Mouse (Mus musculus) bone marrow macrophage, adult 2 months (primary cell): ENCODE measurements around the gene Sik3. TPM values are rescaled to one million over a fixed set of nuclear protein-coding genes. Genes with fewer than 3 reads are reported as not detected.

ENCODE experiments used
- H3K27ac ChIP-seq: 2 replicates; pipeline ENCODE4 v1.5.1; 2012; ENCODE audit warnings: low read depth, low read length; ENCODE audit not compliant: insufficient read depth
- H3K4me1 ChIP-seq: 2 replicates; pipeline ENCODE4 v1.6.1; 2012; ENCODE audit warnings: low read length; ENCODE audit not compliant: control insufficient read depth, insufficient read depth
- H3K4me3 ChIP-seq: 2 replicates; pipeline ENCODE4 v1.5.1; 2012; ENCODE audit warnings: mild to moderate bottlenecking, low read length, moderate library complexity; ENCODE audit not compliant: insufficient read depth
- CTCF ChIP-seq: IDR thresholded peaks from 2 replicates; pipeline ENCODE4 v1.5.1; 2012; ENCODE audit warnings: low read depth, mild to moderate bottlenecking, low read length, moderate library complexity
- POLR2A ChIP-seq: IDR thresholded peaks from 2 replicates; pipeline ENCODE4 v1.6.1; 2012; ENCODE audit warnings: mild to moderate bottlenecking, low read depth, low read length, borderline replicate concordance
- polyA plus RNA-seq: library from polyadenylated mRNA; stranded (reverse); fragments of >200 nt; gene quantifications from 2 replicates; pipeline ENCODE4 v1.2.4, GENCODE M21; 2012; ENCODE audit not compliant: missing spikeins, insufficient read depth, insufficient read length

Gene Sik3
- polyA plus RNA-seq, 1 experiment: 24.4 TPM

GRCm38 (mm10) chr9:46049525-46049924 is 36.9 kb downstream of the Sik3 start:
- H3K4me3 ChIP-seq: no peak overlapping the region
- H3K27ac ChIP-seq: no peak overlapping the region
- TF ChIP-seq POLR2A (no peak), CTCF (no peak)
- H3K4me1 ChIP-seq: peaks cover 21% of the 10 kb centered on the region

- Histone ChIP-seq H3K4me3 (no peak overlapping the region), H3K27ac (no peak overlapping the region), H3K4me1 (peaks cover 23% of the 10 kb centered on the region)
- TF ChIP-seq POLR2A: no peak
- TF ChIP-seq CTCF: no peak
Measured at GRCm38 (mm10) chr9:46050203-46050602, 37.6 kb downstream of the Sik3 start.

GRCm38 (mm10) chr9:46053014-46053666 is 40.5 kb downstream of the Sik3 start:
- TF ChIP-seq CTCF (no peak), POLR2A (no peak)
- Histone ChIP-seq H3K4me1 (peaks cover 29% of the 10 kb centered on the region), H3K4me3 (no peak overlapping the region), H3K27ac (no peak overlapping the region)

DNA sequence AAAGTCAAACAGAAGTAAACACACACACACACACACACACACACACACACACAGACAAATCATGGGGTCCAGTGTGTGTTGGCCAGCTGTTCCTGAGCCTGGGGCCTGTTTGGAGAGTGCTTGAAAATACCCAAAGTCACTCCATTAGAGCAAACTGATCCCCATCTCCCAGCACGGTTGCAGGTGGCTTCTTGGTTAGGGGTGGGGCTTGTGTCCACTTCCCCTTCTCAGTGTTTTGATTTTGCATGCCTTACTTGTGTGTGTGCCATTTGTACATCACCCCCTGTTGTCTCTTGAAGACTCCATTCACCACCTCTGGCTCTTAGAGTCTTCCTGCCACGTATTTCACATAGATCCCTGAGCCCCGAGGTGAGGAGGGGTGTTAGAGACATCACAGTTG is 45.4 kb downstream of the Sik3 start:
- no peak overlapping the region for H3K27ac ChIP-seq
- H3K4me1 ChIP-seq: peaks cover 23% of the 10 kb centered on the region
- TF ChIP-seq CTCF (no peak), POLR2A (no peak)
- H3K4me3 ChIP-seq: no peak overlapping the region

- TF ChIP-seq CTCF (no peak), POLR2A (no peak)
- Histone ChIP-seq H3K4me1 (peaks cover 14% of the 10 kb centered on the region), H3K4me3 (no peak overlapping the region)
Measured at GRCm38 (mm10) chr9:46060249-46060648, 47.6 kb downstream of the Sik3 start.

DNA sequence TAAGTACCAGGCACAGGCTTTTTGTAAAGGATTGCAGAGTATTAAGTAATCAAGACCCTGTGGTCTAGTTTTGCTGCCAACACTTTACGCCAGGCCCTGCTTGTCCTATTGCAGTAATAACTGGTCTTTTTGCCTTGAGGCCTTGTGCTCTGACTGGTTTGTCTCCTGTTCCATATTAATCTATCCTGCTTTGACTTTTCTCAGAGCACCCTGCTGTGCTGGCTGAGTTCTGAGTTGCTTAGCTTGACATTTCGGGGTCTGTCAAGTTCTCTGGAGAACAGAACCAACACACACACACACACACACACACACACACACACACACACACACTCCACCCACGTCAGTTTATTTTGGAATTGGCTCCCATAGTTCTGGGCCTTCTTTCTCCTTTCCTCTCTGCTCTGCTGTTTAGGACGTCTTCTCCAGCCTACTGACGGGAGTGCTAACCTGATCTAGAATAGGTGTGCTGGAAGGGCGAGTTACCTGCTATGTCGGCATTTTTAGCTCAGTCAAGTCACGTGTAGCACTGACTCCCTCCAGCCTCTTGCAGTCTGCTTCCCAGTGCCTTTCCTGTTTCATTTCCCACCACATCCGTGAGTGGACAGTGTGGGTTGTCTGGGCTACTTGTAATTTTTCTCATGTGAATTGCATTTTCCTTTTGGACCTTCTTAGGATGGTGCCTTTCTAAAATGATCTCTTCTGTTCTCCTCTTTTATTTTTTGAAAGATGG is 49.2 kb downstream of the Sik3 start:
- peaks cover 14% of the 10 kb centered on the region for H3K4me1 ChIP-seq

More at GRCm38 (mm10) chr9:46060249-46060648, 47.6 kb downstream of the Sik3 start:
- H3K27ac ChIP-seq: no peak overlapping the region

DNA sequence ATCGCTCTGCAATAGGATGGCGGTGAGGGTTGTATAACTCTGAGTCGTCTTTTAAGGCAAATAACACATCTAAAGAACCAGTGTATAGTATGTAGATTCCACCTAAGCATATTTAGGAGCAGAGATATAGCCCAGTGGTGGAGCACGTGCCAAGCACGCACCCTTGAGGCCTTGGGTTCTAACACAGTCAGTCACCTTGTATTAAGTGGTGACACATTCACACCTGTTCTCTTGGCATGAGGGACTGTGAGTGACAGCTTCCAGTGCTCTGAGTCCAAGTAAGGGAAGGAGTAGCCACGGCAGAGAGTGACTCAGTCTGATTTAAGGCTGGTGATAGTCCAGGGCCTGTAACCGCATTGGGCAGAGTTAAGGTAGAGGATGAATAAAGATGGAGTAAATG is 51.7 kb downstream of the Sik3 start:
- TF ChIP-seq CTCF: no peak
- TF ChIP-seq POLR2A: no peak
- Histone ChIP-seq H3K4me1 (peaks cover 10% of the 10 kb centered on the region), H3K27ac (no peak overlapping the region), H3K4me3 (no peak overlapping the region)

More for the DNA sequence above, 49.2 kb downstream of the Sik3 start:
- no peak for TF ChIP-seq POLR2A
- no peak for TF ChIP-seq CTCF
- no peak overlapping the region for H3K27ac ChIP-seq
- no peak overlapping the region for H3K4me3 ChIP-seq

- no peak for TF ChIP-seq CTCF
- no peak for TF ChIP-seq POLR2A
- Histone ChIP-seq H3K27ac (no peak overlapping the region), H3K4me1 (peaks cover 8% of the 10 kb centered on the region), H3K4me3 (no peak overlapping the region)
Measured at GRCm38 (mm10) chr9:46066711-46067110, 54.1 kb downstream of the Sik3 start.

GRCm38 (mm10) chr9:46067691-46068090 is 55.1 kb downstream of the Sik3 start:
- H3K4me1 ChIP-seq: peaks cover 4% of the 10 kb centered on the region
- H3K4me3 ChIP-seq: no peak overlapping the region
- TF ChIP-seq CTCF (no peak), POLR2A (no peak)
- H3K27ac ChIP-seq: no peak overlapping the region

DNA sequence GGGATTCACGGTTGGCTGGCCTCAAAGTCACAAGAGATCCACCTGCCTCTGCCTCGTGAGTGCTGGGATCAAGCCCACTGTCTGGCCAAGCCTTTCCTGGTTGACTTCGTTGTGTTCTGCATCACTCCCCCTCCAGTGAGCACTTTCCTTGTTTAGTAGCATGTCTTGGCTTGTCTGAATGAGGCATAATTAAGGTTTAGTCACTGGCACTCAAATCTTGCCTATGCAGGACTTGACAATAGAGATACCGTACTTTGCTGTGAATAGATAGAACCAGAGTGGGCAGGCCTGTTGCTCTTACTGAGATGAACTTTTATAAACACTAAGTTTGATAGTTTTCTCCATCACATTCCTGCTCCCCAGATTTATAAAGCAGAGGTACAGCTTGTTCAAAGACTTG is 56.4 kb downstream of the Sik3 start:
- Histone ChIP-seq H3K4me1 (peaks cover 4% of the 10 kb centered on the region), H3K4me3 (no peak overlapping the region), H3K27ac (no peak overlapping the region)
- no peak for TF ChIP-seq POLR2A
- TF ChIP-seq CTCF: no peak
